Mouse (Mus musculus) brain, embryonic 14.5 days (tissue): Measurements from ENCODE around the gene Gm10024.
"Not testable (repeated sequence)": the region's sequence is repeated elsewhere in the genome, so short reads cannot be mapped to it uniquely, and the experiment has no call there.

Experiments
- CTCF ChIP-seq: fragments of 200-500 bp; IDR thresholded peaks from 2 replicates; pipeline ENCODE4 v1.5.1; 2012; ENCODE audit warnings: inconsistent platforms, mild to moderate bottlenecking, moderate library complexity, borderline replicate concordance; ENCODE audit not compliant: insufficient read depth, insufficient read length; ENCODE audit errors: extremely low read depth
- POLR2A ChIP-seq: fragments of 200-500 bp; IDR thresholded peaks from 2 replicates; pipeline ENCODE4 v1.6.1; 2012; ENCODE audit warnings: mild to moderate bottlenecking, inconsistent platforms, borderline replicate concordance; ENCODE audit not compliant: poor library complexity, insufficient read depth, insufficient read length, severe bottlenecking; ENCODE audit errors: extremely low read depth

GRCm38 (mm10) chr10:77690356-77690807 lies 20.9 kb upstream of the Gm10024 start, which contains the start of gene Gm19402:
- not testable (repeated sequence) for TF ChIP-seq CTCF, POLR2A
